Mouse (Mus musculus): Measurements from ENCODE around the gene Rgs14. TPM values are rescaled to one million over a fixed set of nuclear protein-coding genes. Genes with fewer than 3 reads are reported as not detected.

The Rgs14 gene
- total RNA-seq (2015) = 55.3 and 56.5 TPM in 2 replicates
- 68.1 and 75.0 TPM in 2 replicates for total RNA-seq (2017)

- peak; percentile 87 for ATAC-seq (ENCODE audit: poor library complexity, severe bottlenecking)
These were observed at the start of gene Rgs14 for GRCm38 (mm10) chr13:55369531-55370114. Gene Rgs14 (plus strand): TSS chr13:55369732.

DNA sequence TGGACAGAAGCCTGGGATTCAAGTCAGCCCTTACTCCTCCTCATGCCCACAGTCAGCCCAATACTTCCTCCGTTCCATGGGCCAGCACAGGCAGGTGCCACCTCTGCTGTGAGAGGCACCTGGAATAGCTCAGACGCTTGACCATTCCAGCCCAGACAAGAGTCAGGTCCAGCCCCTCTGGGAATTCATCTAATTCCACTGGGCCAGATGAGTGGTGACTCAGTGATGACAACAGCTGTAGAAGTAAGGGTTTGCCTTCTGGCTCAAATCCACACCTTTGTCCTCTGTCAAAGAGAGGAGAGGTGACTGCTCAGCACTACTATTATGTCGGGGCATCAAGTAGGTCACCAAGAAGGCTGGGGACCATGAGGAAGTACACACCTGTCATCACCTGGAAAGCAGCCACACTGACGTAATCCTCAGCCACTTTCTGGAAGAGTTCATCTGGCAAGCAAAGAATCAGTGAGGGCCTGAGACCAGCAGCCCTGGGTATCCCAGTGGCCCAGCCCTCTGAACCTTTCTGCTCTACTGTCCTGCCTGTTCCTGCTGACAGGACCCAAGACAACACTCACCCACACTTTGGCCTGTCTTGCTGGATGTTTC is 49.5 kb upstream of the Rgs14 start, which contains the start of gene Prelid1:
Prelid1 (plus strand) TSS at position 570 of the 603 bp plus-strand sequence.
- no peak for ATAC-seq (ENCODE audit: poor library complexity, severe bottlenecking)

DNA sequence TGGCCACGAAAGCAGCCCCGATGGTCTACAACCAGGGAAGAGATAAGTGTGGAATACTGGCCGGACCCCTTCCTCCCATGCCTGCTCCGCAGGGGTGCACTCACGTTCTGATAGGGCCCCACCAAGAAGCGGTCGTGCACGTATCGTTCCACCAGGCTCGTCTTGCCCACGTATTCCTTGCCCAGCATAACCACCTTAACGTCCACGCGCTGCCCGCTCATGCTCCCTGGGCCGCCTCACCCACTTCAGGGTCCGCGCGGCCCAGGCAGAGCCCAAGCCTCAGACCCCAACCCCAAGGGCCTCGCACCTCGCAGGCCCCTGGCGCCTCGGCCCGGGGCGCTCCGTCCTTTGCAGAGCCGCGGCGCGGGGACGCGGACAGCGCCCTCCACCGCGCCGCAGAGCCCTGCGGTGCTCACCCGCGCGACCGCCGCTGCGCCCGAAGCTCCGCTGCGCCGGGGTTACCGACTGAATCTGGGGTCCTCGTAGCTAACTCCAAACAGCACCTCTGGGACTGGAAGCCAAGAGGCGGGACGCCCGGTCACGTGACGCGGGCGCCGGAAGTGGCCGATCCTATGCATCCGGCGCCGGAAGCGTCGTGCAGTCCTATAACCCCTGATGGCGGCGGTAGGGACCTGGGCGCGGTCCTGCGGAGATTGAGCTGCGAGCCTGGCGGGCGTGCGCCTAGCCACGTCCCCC is 48.0 kb upstream of the Rgs14 start, which contains the start of gene Rab24:
Rab24 (minus strand) TSS at position 513 of the 696 bp plus-strand sequence.
- ATAC-seq (ENCODE audit: poor library complexity, severe bottlenecking) = peak; percentile 83

GRCm38 (mm10) chr13:55322130-55322825 is 47.3 kb upstream of the Rgs14 start:
- ATAC-seq (ENCODE audit: poor library complexity, severe bottlenecking) = peak; percentile 14; the same call in 1 of the 2 replicates

DNA sequence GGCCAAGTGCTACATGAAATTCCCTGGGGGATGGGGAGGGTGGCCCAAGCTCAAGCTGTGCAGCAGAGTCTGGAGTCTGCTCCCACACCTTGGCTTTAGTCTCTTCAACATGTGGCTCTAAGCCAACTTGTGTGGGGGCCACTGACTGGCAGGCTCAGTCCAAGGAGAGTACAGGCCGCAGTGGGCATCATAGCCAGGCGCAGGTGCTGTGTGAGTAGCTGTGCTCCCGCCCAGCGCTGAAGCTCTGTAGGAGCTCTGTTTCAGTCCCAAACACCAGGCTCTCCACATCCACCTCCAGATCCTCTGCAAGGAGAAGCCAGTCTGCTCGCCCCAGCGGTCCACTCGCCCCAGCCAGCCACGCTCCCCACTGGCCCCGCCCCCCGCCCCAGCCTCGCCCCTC is 43.9 kb upstream of the Rgs14 start:
- no peak for ATAC-seq (ENCODE audit: poor library complexity, severe bottlenecking)

DNA sequence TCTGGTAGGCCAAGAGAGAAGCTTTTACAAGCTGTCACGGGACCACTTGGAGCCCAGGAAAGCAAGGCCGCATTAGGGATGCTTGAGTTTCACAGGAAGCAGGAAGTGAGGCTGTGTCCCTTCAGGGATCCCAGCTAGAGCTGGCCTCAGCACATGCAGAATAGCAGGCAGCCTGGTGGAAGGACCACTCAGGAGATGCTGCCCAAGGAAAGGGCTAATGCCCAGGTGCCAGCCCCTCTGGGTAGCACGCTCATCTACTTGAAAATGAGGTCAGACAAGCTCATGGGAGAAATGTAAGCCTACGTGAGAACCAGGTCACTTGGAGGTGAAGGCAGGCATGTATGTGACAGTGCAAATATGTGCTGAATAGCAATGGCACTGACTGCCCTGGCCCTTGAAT is 42.4 kb upstream of the Rgs14 start:
- no peak for ATAC-seq (ENCODE audit: poor library complexity, severe bottlenecking)

DNA sequence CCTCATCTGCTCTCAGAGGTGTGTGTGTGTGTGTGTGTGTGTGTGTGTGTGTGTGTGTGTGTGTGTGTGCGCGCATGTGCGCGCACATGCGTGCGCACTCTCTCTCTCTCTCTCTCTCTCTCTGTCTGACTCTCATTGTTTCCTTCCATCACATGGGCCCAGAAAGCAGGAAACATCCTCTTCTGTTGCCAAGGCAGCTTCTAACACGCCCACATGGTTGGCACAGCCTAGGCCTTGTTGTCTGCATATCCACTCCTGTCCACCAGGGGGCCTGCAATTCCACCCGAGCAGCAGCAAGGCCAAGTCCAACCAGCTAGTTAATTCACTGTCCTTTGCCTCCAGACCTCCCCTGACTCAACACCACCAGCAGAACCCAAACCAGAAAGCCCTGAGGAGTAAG is 41.9 kb upstream of the Rgs14 start:
- peak; percentile 78 for ATAC-seq (ENCODE audit: poor library complexity, severe bottlenecking)

GRCm38 (mm10) chr13:55328171-55328570 is 41.4 kb upstream of the Rgs14 start:
- no peak for ATAC-seq (ENCODE audit: poor library complexity, severe bottlenecking)

DNA sequence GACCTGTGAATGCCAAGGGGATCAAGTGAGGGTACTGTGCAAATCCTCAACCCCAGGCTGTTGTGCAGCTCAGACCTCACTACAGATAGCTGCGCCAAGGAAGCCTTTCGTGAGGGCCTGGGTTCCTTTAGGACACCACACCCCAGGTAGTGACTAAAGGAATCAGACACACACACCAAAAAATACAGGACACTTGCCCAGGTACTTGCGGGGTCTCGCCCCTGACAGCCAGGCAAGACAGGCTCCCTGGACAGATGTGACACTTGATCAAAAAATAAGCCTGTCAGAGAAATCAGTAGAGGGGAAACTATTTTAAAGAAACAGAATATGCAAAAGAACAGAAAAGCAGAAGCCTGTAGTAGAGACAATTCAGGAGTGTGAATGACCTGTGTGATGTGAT is 40.9 kb upstream of the Rgs14 start:
- ATAC-seq (ENCODE audit: poor library complexity, severe bottlenecking) = no peak

- ATAC-seq (ENCODE audit: poor library complexity, severe bottlenecking) = no peak
These were observed 40.3 kb upstream of the Rgs14 start for GRCm38 (mm10) chr13:55329109-55329682.

GRCm38 (mm10) chr13:55329683-55330566 is 39.6 kb upstream of the Rgs14 start, which contains the start of gene Mxd3:
Gene Mxd3 (minus strand): TSS chr13:55329823.
- ATAC-seq (ENCODE audit: poor library complexity, severe bottlenecking) = peak; percentile 69

DNA sequence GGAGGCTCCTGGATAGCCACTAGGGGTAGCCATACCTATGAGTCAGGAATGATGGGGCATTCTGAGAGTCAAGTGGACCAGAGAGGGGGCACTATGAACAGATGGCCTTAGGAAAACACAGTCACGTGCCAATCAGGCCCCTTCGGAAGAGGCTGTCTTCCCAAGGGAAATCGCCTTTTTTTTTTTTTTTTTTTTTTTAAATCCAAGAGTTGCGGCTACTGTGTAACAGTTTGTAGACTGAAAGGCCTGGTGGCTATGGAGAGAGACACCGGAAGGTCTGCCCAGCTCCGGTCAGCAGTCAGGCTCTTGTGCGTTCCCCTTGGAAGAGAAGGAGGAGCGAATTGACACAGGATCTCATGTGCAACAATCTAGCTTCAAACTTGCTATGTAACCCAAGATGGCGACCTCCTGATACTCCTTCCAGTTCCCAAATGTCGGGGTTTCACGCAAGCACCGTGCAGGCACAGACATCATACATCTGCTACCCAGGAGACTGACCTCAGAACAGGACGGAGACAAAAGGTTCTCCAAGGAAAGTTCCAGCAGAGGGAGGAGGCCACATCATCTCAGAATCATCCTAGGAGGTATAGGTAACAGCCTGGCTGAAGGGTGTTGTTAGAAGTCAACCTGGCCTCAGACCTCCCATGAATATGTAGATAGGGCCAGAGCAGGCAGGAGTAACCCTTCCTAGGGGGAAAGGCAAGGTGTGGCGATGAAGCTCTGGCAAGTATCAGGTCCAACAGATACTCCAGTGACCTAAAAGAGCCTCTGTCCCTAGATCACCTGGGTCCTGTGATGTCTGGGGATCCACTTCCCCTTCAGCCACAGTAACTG is 38.7 kb upstream of the Rgs14 start:
- ATAC-seq (ENCODE audit: poor library complexity, severe bottlenecking) = no peak

GRCm38 (mm10) chr13:55332331-55332730 is 37.2 kb upstream of the Rgs14 start:
- no peak for ATAC-seq (ENCODE audit: poor library complexity, severe bottlenecking)

GRCm38 (mm10) chr13:55335701-55336100 is 33.8 kb upstream of the Rgs14 start:
- ATAC-seq (ENCODE audit: poor library complexity, severe bottlenecking) = no peak

DNA sequence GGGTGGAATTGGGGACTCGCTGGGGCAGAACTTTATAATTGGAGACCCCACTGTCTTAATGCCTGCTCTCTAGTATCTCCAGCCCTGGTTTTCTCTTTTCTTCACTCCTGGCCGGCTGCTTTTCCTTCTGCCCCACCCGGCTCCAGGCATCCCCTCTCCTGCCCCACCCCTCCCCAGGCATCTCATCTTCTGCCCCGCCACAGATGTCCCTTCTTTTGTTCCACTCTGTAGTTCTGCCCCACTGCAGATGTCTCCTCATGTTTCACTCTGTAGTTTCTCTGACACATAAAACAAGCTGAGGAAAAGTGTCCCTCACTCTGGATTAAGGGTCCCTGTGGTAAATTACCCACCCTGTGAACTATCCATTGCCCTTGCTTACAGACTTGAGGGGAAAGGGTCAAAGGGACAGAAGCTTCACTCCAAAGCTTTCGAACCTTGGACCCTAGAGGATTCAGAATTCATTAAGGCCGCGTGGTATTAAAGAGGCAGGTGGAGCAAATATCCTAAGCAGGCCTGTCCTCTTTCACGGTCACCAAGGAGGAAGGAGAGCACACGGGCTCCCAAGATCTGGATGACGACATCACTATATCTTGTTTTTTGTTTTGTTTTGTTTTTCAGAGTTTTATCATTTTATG is 32.1 kb upstream of the Rgs14 start:
- ATAC-seq (ENCODE audit: poor library complexity, severe bottlenecking) = no peak

DNA sequence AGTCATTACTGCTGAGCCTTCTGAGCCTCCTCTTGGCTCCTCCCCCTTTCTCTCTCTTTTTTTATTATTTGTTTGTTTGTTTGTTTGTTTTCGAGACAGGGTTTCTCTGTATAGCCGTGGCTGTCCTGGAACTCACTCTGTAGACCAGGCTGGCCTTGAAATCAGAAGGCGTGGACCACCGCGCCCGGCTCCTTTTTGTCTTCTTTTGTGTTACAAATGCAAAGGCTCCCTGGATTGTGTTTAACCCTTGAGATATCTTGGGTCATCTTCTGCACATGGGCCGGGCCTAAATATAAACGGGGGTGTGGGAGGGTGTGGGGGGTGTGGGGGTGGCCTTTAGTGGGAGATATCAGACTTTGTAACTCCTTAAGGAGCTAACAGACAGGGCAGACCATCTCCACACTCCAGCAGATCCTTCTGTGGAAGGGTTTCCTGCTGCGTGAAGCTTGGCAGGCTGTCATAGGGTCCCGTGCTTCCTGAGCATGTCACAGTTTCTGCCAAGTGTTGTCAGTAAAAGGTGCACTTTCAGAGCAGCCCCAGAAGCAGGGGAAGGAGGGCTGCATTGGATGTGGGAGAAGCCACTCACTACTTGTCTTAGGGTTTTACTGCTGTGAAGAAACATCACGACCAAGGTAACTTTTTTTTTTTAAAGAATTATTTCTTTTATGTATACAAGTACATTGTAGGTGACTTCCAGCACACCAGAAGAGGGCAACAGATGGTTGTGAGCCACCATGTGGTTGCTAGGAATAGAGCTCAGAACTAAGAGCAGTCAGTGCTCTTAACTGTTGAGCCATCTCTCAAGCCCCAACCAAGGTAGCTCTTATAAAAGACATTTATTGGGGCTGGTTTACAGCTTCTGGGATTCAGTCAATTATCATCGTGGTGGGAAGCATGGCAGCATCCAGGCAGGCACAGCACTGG is 31.1 kb upstream of the Rgs14 start:
- ATAC-seq (ENCODE audit: poor library complexity, severe bottlenecking) = no peak

DNA sequence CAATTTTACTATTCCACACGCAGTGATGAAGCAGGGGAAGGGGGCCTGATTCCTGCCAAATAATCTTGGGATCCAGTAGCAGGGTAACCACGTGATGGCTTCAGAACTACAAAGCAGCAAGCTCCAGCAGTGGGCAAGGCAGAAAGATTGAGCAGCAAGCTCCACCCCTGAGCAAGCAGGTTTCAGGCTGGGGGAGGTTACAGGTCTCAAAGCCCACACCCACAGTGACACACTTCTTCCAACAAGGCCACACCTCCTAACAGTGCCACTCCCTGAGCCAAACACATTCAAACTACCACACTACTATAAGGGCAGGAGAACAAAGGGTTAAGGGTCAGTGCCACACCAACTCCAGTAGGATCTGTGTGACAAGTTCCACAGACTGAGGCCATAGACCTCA is 30.3 kb upstream of the Rgs14 start:
- no peak for ATAC-seq (ENCODE audit: poor library complexity, severe bottlenecking)

GRCm38 (mm10) chr13:55342469-55342868 is 27.1 kb upstream of the Rgs14 start:
- ATAC-seq (ENCODE audit: poor library complexity, severe bottlenecking) = no peak

Data from megakaryocyte, adult 5-6 weeks (primary cell).